Mouse (Mus musculus) forebrain, embryonic 10.5 days (tissue): Measurements from ENCODE around the gene Rasgrp3. TPM values are rescaled to one million over a fixed set of nuclear protein-coding genes. Genes with fewer than 3 reads are reported as not detected.

Experiments used
- DNase-seq: peaks from one replicate; pipeline ENCODE4 v3.0.0-alpha.2; 2017; ENCODE audit warnings: low spot score; ENCODE audit errors: extremely low spot score
- H3K27ac ChIP-seq: fragments of 300-500 bp; sonication (generic); 2 replicates; pipeline ENCODE4 v1.5.1; 2016; ENCODE audit warnings: mild to moderate bottlenecking
- H3K27me3 ChIP-seq: fragments of 300-500 bp; sonication (generic); 2 replicates; pipeline ENCODE4 v1.6.1; 2016; ENCODE audit warnings: mild to moderate bottlenecking; ENCODE audit not compliant: poor library complexity, severe bottlenecking
- H3K36me3 ChIP-seq: fragments of 300-500 bp; sonication (generic); replicated peaks from 2 replicates; pipeline ENCODE4 v1.6.1; 2016; ENCODE audit warnings: mild to moderate bottlenecking, moderate library complexity
- H3K4me1 ChIP-seq: fragments of 300-500 bp; sonication (generic); 2 replicates; pipeline ENCODE4 v1.6.1; 2016
- H3K4me3 ChIP-seq: fragments of 300-500 bp; sonication (generic); 2 replicates; pipeline ENCODE4 v1.5.1; 2016; ENCODE audit warnings: mild to moderate bottlenecking, moderate library complexity
- H3K9me3 ChIP-seq: fragments of 300-500 bp; sonication (generic); 2 replicates; pipeline ENCODE4 v1.6.1; 2016; ENCODE audit warnings: mild to moderate bottlenecking, moderate library complexity
- WGBS: fragments of 180-500 bp; shearing (Covaris S2); methylation state at CpG from one replicate; pipeline ENCODE4 v1.1.7; 2016; 5-methylcytosine and 5-hydroxymethylcytosine counted together
- polyA plus RNA-seq: library from polyadenylated mRNA; unstranded; fragments of >200 nt; fragmentation: Nextera tagmentation; extraction: Ambion mirVana; gene quantifications from 2 replicates; pipeline ENCODE4 v1.2.1, GENCODE M21; 2016

Gene Rasgrp3
- polyA plus RNA-seq, 1 experiment from 2014 or later = 6.6 TPM

DNA sequence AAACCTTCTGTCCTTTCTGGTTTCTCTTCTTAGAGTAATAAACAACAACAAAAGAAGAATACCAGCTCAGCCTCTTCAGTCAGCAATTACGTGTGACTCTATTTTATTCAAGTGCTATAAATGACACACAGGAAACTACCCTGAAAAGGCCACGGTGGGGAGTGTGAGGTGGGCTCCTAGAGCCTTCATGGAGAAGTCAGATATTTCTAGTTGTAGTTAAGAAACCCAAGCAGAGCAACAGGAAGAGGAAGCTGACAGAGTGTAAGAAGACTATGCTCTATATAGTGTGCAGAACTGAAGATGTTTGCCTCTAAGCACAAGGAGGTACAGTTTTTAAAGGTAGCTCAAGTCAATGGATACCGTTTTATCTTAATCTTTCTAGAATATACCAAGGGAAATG is 42.0 kb downstream of the Rasgrp3 start:
- H3K9me3 ChIP-seq = no peaks in the 10 kb centered on the region
- H3K4me1 ChIP-seq = no peaks in the 10 kb centered on the region
- no peak overlapping the region for H3K4me3 ChIP-seq
- H3K36me3 ChIP-seq = no peaks in the 10 kb centered on the region
- DNase-seq = no peak
- no peak overlapping the region for H3K27ac ChIP-seq
- WGBS = 86% methylated on average over 3 of the region's 3 CpGs
- H3K27me3 ChIP-seq = no peaks in the 10 kb centered on the region

GRCm38 (mm10) chr17:75478836-75479235 is 43.1 kb downstream of the Rasgrp3 start:
- Histone ChIP-seq H3K4me1 (no peaks in the 10 kb centered on the region), H3K4me3 (no peak overlapping the region), H3K27me3 (no peaks in the 10 kb centered on the region), H3K9me3 (no peaks in the 10 kb centered on the region), H3K27ac (no peak overlapping the region), H3K36me3 (no peaks in the 10 kb centered on the region)
- DNase-seq = no peak
- WGBS = 80% methylated on average over 1 of the region's 1 CpGs

GRCm38 (mm10) chr17:75479663-75480062 is 44.0 kb downstream of the Rasgrp3 start:
- no peak overlapping the region for H3K4me3 ChIP-seq
- no peak for DNase-seq
- no peaks in the 10 kb centered on the region for H3K27me3 ChIP-seq
- 91% methylated on average over 2 of the region's 2 CpGs for WGBS
- H3K27ac ChIP-seq = no peak overlapping the region
- H3K36me3 ChIP-seq = no peaks in the 10 kb centered on the region
- H3K4me1 ChIP-seq = no peaks in the 10 kb centered on the region
- no peaks in the 10 kb centered on the region for H3K9me3 ChIP-seq

- no peaks in the 10 kb centered on the region for H3K9me3 ChIP-seq
- no peak overlapping the region for H3K27ac ChIP-seq
- H3K4me1 ChIP-seq = no peaks in the 10 kb centered on the region
- 87% methylated on average over 3 of the region's 3 CpGs for WGBS
- no peaks in the 10 kb centered on the region for H3K36me3 ChIP-seq
- H3K27me3 ChIP-seq = no peaks in the 10 kb centered on the region
- no peak for DNase-seq
- H3K4me3 ChIP-seq = no peak overlapping the region
Measured at GRCm38 (mm10) chr17:75480379-75480778, 44.7 kb downstream of the Rasgrp3 start.

- Histone ChIP-seq H3K27ac (no peak overlapping the region), H3K36me3 (no peaks in the 10 kb centered on the region), H3K27me3 (no peaks in the 10 kb centered on the region), H3K4me1 (no peaks in the 10 kb centered on the region), H3K4me3 (no peak overlapping the region), H3K9me3 (no peaks in the 10 kb centered on the region)
- no peak for DNase-seq
- WGBS = 70% methylated on average over 3 of the region's 3 CpGs
Measured at GRCm38 (mm10) chr17:75486205-75486604, 50.5 kb downstream of the Rasgrp3 start.

- H3K27me3 ChIP-seq = no peaks in the 10 kb centered on the region
- no peaks in the 10 kb centered on the region for H3K9me3 ChIP-seq
- no peaks in the 10 kb centered on the region for H3K36me3 ChIP-seq
- no peak overlapping the region for H3K4me3 ChIP-seq
- no peaks in the 10 kb centered on the region for H3K4me1 ChIP-seq
- WGBS = 89% methylated on average over 4 of the region's 4 CpGs
- no peak for DNase-seq
- no peak overlapping the region for H3K27ac ChIP-seq
Measured at GRCm38 (mm10) chr17:75495213-75495612, 59.5 kb downstream of the Rasgrp3 start.

DNA sequence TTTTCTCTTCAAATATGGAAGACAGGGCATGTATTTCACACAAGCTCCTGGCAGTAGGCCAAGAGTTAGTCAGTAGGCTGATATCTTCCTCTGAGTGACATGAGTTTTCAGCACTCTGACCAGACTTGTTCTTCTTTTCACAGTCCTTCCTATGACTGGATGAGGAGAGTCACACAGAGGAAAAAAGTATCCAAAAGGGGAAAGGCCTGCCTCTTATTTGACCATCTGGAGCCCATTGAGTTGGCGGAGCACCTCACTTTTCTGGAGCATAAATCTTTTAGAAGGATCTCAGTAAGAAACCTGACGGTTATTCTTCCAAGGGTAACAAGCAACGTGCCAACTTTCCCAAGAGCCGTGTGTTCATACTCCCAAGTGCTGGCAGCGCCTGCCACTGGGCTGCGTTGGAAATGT is 62.5 kb downstream of the Rasgrp3 start:
- H3K27ac ChIP-seq = no peak overlapping the region
- 93% methylated on average over 6 of the region's 6 CpGs for WGBS
- H3K4me3 ChIP-seq = no peak overlapping the region
- H3K9me3 ChIP-seq = no peaks in the 10 kb centered on the region
- DNase-seq = no peak
- no peaks in the 10 kb centered on the region for H3K27me3 ChIP-seq
- no peaks in the 10 kb centered on the region for H3K36me3 ChIP-seq
- no peaks in the 10 kb centered on the region for H3K4me1 ChIP-seq

DNA sequence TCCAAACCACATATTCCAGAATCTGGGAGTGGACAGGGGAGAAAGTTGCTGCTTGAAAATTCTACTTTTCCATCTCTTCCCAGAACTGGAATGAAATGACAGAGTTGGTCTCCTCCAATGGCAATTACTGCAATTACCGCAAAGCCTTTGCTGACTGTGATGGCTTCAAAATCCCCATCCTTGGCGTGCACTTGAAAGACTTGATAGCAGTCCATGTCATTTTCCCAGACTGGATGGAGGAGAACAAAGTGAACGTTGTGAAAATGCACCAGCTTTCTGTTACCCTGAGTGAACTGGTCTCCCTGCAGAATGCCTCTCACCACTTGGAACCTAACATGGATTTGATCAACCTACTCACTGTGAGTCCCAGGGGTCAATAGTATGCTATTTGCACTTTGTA is 67.3 kb downstream of the Rasgrp3 start:
- 87% methylated on average over 3 of the region's 3 CpGs for WGBS
- Histone ChIP-seq H3K9me3 (no peaks in the 10 kb centered on the region), H3K4me1 (no peaks in the 10 kb centered on the region), H3K27me3 (no peaks in the 10 kb centered on the region), H3K4me3 (no peak overlapping the region), H3K27ac (no peak overlapping the region), H3K36me3 (no peaks in the 10 kb centered on the region)
- DNase-seq = no peak

- Histone ChIP-seq H3K27me3 (no peaks in the 10 kb centered on the region), H3K4me1 (no peaks in the 10 kb centered on the region), H3K36me3 (no peaks in the 10 kb centered on the region), H3K9me3 (no peaks in the 10 kb centered on the region), H3K4me3 (no peak overlapping the region), H3K27ac (no peak overlapping the region)
- DNase-seq = no peak
- 95% methylated on average over 5 of the region's 5 CpGs for WGBS
Measured at GRCm38 (mm10) chr17:75505053-75505452, 69.4 kb downstream of the Rasgrp3 start.

DNA sequence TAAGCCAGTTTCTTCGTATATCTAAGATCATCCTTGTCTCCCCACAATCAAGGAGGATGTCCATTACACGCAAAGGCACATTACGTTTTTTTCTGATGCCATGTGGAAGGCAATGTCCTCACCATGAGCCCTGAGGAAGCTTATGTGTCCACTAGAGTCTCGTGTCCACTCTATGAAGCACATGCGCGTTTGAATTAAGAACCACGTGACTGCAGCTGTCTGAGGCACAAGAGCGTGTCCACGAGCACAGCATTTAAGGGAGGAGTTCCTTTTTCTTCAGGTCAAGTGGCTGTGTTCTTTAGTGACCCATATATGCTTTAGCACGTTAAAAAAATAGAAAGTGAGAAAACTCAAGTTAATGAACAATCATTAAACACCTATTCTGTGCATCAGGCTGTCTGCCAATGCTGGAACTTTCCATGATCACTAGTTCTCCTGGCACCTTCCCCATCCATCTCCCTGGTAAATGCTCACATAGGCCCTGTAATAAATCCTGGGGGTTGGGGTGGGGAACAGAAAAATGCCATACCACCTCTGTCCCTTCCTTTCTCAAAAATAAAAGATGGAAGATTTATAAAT is 70.5 kb downstream of the Rasgrp3 start:
- Histone ChIP-seq H3K4me1 (no peaks in the 10 kb centered on the region), H3K36me3 (no peaks in the 10 kb centered on the region), H3K9me3 (no peaks in the 10 kb centered on the region), H3K4me3 (no peak overlapping the region), H3K27me3 (no peaks in the 10 kb centered on the region), H3K27ac (no peak overlapping the region)
- 89% methylated on average over 10 of the region's 10 CpGs for WGBS
- DNase-seq = no peak

- Histone ChIP-seq H3K27me3 (no peaks in the 10 kb centered on the region), H3K36me3 (no peaks in the 10 kb centered on the region), H3K9me3 (no peaks in the 10 kb centered on the region), H3K27ac (no peak overlapping the region), H3K4me1 (no peaks in the 10 kb centered on the region), H3K4me3 (no peak overlapping the region)
- DNase-seq = no peak
- 89% methylated on average over 10 of the region's 10 CpGs for WGBS
Measured at GRCm38 (mm10) chr17:75506708-75507641, 71.3 kb downstream of the Rasgrp3 start.

GRCm38 (mm10) chr17:75509257-75509656 is 73.6 kb downstream of the Rasgrp3 start:
- H3K36me3 ChIP-seq = no peaks in the 10 kb centered on the region
- H3K27me3 ChIP-seq = no peaks in the 10 kb centered on the region
- no peaks in the 10 kb centered on the region for H3K9me3 ChIP-seq
- H3K4me1 ChIP-seq = no peaks in the 10 kb centered on the region
- no peak overlapping the region for H3K27ac ChIP-seq
- DNase-seq = no peak
- H3K4me3 ChIP-seq = no peak overlapping the region
- WGBS = 92% methylated on average over 5 of the region's 5 CpGs

DNA sequence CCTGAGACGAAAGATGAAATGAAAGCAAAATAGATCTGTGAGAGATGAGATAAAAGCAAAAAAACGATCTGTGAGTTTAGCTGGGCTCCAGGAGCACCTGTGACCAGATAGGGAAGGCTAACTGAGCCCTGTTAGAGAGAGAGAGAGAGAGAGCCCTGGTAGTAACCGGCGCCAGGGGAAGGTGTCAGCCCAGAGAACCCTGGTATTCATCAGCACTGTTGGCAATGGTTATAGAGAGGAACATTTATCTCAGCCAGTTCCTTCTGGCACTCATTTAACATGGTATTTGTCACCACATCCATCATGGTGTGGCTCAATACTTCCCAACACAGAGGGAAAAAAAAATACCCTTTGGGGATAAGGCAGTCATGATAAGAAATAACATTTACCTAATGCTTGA is 80.9 kb downstream of the Rasgrp3 start:
- no peaks in the 10 kb centered on the region for H3K9me3 ChIP-seq
- no peaks in the 10 kb centered on the region for H3K27me3 ChIP-seq
- DNase-seq = no peak
- H3K36me3 ChIP-seq = no peaks in the 10 kb centered on the region
- peaks cover 8% of the 10 kb centered on the region for H3K4me1 ChIP-seq
- no peak overlapping the region for H3K4me3 ChIP-seq
- WGBS = 83% methylated on average over 4 of the region's 4 CpGs
- H3K27ac ChIP-seq = no peak overlapping the region
